Mouse (Mus musculus): ENCODE results near the gene Lypd6. TPM values are rescaled to one million over a fixed set of nuclear protein-coding genes. Genes with fewer than 3 reads are reported as not detected.

Lypd6 gene
- total and polyA plus RNA-seq, 2 experiments: 0.06 to 0.09 TPM

DNA sequence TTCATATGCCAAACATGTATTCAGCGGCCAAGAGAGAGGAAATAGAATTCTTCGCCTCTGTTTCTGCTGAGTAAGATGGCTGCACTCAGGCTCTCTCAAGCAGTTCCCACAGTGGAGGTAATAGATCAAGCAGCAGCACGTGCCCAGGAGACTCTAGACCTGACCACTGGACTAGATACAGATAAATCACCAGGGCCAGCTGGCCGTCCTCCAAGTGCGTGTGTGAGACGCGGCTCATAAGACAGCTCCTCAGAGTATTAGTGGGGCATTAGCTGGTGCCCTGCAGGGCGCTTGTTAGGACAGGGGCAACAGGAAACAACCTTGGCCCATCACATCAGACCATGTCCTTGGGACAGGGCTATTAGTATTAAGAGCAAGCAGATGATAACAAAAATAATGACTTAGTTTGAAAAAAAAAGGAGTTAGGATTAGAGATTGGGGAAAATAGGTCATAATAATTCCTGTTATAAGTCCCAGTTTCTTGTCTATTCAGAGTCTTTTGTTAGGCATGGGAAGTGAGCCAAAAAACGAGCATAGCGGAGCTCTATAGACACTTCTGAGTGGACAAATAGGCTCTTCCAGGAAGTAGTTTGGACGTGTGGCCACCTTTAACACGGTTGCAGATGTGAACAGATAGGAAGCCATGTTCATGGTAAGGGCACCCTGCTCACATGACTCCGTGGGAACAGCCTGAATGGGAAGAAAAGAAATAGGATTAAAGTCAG lies 3.5 kb downstream of the Lypd6 start:
- Histone ChIP-seq H3K27ac (replicated peaks; ENCODE audit: insufficient read depth, low read depth, low read length) (no peak overlapping the region), H3K27me3 (ENCODE audit: control insufficient read depth, insufficient read depth, low read length) (peaks cover 6% of the 10 kb centered on the region; the same call in 1 of the 2 replicates), H3K79me2 (ENCODE audit: control insufficient read depth, insufficient read depth, low read length) (no peaks in the 10 kb centered on the region), H3K4me1 (ENCODE audit: control insufficient read depth, insufficient read depth, low read length) (no peaks in the 10 kb centered on the region), H3K4me3 (ENCODE audit: insufficient read depth, low read depth, low read length) (no peak overlapping the region), H3K9ac (ENCODE audit: low read depth, low read length) (no peak overlapping the region), H3K36me3 (ENCODE audit: control insufficient read depth, insufficient read depth, low read length) (no peaks in the 10 kb centered on the region)
- WGBS: 55% methylated on average over 13 of the region's 13 CpGs
- DNase-seq (ENCODE audit: extremely low read depth, low read depth, low spot score): no peak
- TF ChIP-seq POLR2A (IDR thresholded peaks at IDR 0.05; ENCODE audit: extremely low read depth, insufficient read depth, low read length) (no peak), CTCF (IDR thresholded peaks at IDR 0.05; ENCODE audit: low read depth, low read length) (no peak)

- H3K9ac ChIP-seq (ENCODE audit: low read depth, low read length): no peak overlapping the region
- H3K27ac ChIP-seq (replicated peaks; ENCODE audit: insufficient read depth, low read depth, low read length): no peak overlapping the region
- H3K79me2 ChIP-seq (ENCODE audit: control insufficient read depth, insufficient read depth, low read length): no peaks in the 10 kb centered on the region
- DNase-seq (ENCODE audit: extremely low read depth, low read depth, low spot score): no peak
- H3K4me1 ChIP-seq (ENCODE audit: control insufficient read depth, insufficient read depth, low read length): no peaks in the 10 kb centered on the region
- no peaks in the 10 kb centered on the region for H3K36me3 ChIP-seq (ENCODE audit: control insufficient read depth, insufficient read depth, low read length)
- no peaks in the 10 kb centered on the region for H3K27me3 ChIP-seq (ENCODE audit: control insufficient read depth, insufficient read depth, low read length)
- H3K4me3 ChIP-seq (ENCODE audit: insufficient read depth, low read depth, low read length): no peak overlapping the region
- WGBS: 84% methylated on average over 4 of the region's 4 CpGs
- TF ChIP-seq POLR2A (IDR thresholded peaks at IDR 0.05; ENCODE audit: extremely low read depth, insufficient read depth, low read length) (no peak), CTCF (IDR thresholded peaks at IDR 0.05; ENCODE audit: low read depth, low read length) (no peak)
Measured at GRCm38 (mm10) chr2:50072158-50072557, 5.9 kb downstream of the Lypd6 start.

GRCm38 (mm10) chr2:50084746-50085145 lies 18.5 kb downstream of the Lypd6 start:
- 74% methylated on average over 3 of the region's 3 CpGs for WGBS
- no peak overlapping the region for H3K27ac ChIP-seq (replicated peaks; ENCODE audit: insufficient read depth, low read depth, low read length)
- H3K79me2 ChIP-seq (ENCODE audit: control insufficient read depth, insufficient read depth, low read length): no peaks in the 10 kb centered on the region
- no peaks in the 10 kb centered on the region for H3K27me3 ChIP-seq (ENCODE audit: control insufficient read depth, insufficient read depth, low read length)
- H3K4me3 ChIP-seq (ENCODE audit: insufficient read depth, low read depth, low read length): no peak overlapping the region
- no peak overlapping the region for H3K9ac ChIP-seq (ENCODE audit: low read depth, low read length)
- H3K36me3 ChIP-seq (ENCODE audit: control insufficient read depth, insufficient read depth, low read length): no peaks in the 10 kb centered on the region
- DNase-seq (ENCODE audit: extremely low read depth, low read depth, low spot score): no peak
- H3K4me1 ChIP-seq (ENCODE audit: control insufficient read depth, insufficient read depth, low read length): no peaks in the 10 kb centered on the region
- no peak for TF ChIP-seq POLR2A (IDR thresholded peaks at IDR 0.05; ENCODE audit: extremely low read depth, insufficient read depth, low read length)
- no peak for TF ChIP-seq CTCF (IDR thresholded peaks at IDR 0.05; ENCODE audit: low read depth, low read length)

GRCm38 (mm10) chr2:50087761-50088160 lies 21.5 kb downstream of the Lypd6 start:
- no peak overlapping the region for H3K9ac ChIP-seq (ENCODE audit: low read depth, low read length)
- no peaks in the 10 kb centered on the region for H3K79me2 ChIP-seq (ENCODE audit: control insufficient read depth, insufficient read depth, low read length)
- no peak for DNase-seq (ENCODE audit: extremely low read depth, low read depth, low spot score)
- no peak overlapping the region for H3K27ac ChIP-seq (replicated peaks; ENCODE audit: insufficient read depth, low read depth, low read length)
- 88% methylated on average over 3 of the region's 3 CpGs for WGBS
- no peaks in the 10 kb centered on the region for H3K4me1 ChIP-seq (ENCODE audit: control insufficient read depth, insufficient read depth, low read length)
- H3K36me3 ChIP-seq (ENCODE audit: control insufficient read depth, insufficient read depth, low read length): no peaks in the 10 kb centered on the region
- H3K27me3 ChIP-seq (ENCODE audit: control insufficient read depth, insufficient read depth, low read length): no peaks in the 10 kb centered on the region
- no peak overlapping the region for H3K4me3 ChIP-seq (ENCODE audit: insufficient read depth, low read depth, low read length)
- TF ChIP-seq POLR2A (IDR thresholded peaks at IDR 0.05; ENCODE audit: extremely low read depth, insufficient read depth, low read length): no peak
- no peak for TF ChIP-seq CTCF (IDR thresholded peaks at IDR 0.05; ENCODE audit: low read depth, low read length)

DNA sequence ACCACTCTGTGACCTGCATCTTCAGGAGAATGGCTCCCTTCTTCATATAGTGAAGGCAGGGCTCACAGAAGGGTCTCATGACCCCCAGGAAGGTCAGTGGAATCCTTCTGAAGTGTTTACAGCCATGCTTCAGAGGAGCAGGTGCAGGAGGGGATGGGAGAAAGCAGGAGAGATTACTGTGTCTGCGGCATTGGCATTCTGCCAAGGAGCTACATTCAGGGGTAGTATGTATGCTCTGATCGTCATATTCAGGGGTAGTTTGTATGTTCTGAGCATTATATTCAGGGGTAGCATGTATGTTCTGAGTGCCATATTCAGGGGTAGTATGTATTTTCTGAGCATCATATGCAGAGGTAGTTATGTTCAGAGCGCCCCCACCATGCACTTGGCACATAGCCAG lies 30.1 kb downstream of the Lypd6 start:
- no peak for TF ChIP-seq POLR2A (IDR thresholded peaks at IDR 0.05; ENCODE audit: extremely low read depth, insufficient read depth, low read length)
- WGBS: 81% methylated on average over 3 of the region's 3 CpGs
- no peak overlapping the region for H3K27ac ChIP-seq (replicated peaks; ENCODE audit: insufficient read depth, low read depth, low read length)
- no peaks in the 10 kb centered on the region for H3K4me1 ChIP-seq (ENCODE audit: control insufficient read depth, insufficient read depth, low read length)
- no peaks in the 10 kb centered on the region for H3K36me3 ChIP-seq (ENCODE audit: control insufficient read depth, insufficient read depth, low read length)
- no peaks in the 10 kb centered on the region for H3K79me2 ChIP-seq (ENCODE audit: control insufficient read depth, insufficient read depth, low read length)
- no peak overlapping the region for H3K4me3 ChIP-seq (ENCODE audit: insufficient read depth, low read depth, low read length)
- no peak for DNase-seq (ENCODE audit: extremely low read depth, low read depth, low spot score)
- H3K27me3 ChIP-seq (ENCODE audit: control insufficient read depth, insufficient read depth, low read length): no peaks in the 10 kb centered on the region
- no peak overlapping the region for H3K9ac ChIP-seq (ENCODE audit: low read depth, low read length)

- DNase-seq (ENCODE audit: extremely low read depth, low read depth, low spot score): no peak
- H3K4me3 ChIP-seq (ENCODE audit: insufficient read depth, low read depth, low read length): no peak overlapping the region
- no peak overlapping the region for H3K27ac ChIP-seq (replicated peaks; ENCODE audit: insufficient read depth, low read depth, low read length)
- H3K36me3 ChIP-seq (ENCODE audit: control insufficient read depth, insufficient read depth, low read length): no peaks in the 10 kb centered on the region
- H3K4me1 ChIP-seq (ENCODE audit: control insufficient read depth, insufficient read depth, low read length): no peaks in the 10 kb centered on the region
- no peak for TF ChIP-seq CTCF (IDR thresholded peaks at IDR 0.05; ENCODE audit: low read depth, low read length)
- TF ChIP-seq POLR2A (IDR thresholded peaks at IDR 0.05; ENCODE audit: extremely low read depth, insufficient read depth, low read length): no peak
- 45% methylated on average over 9 of the region's 9 CpGs for WGBS
- H3K9ac ChIP-seq (ENCODE audit: low read depth, low read length): no peak overlapping the region
- no peaks in the 10 kb centered on the region for H3K27me3 ChIP-seq (ENCODE audit: control insufficient read depth, insufficient read depth, low read length)
- no peaks in the 10 kb centered on the region for H3K79me2 ChIP-seq (ENCODE audit: control insufficient read depth, insufficient read depth, low read length)
Measured at GRCm38 (mm10) chr2:50100364-50101151, 34.3 kb downstream of the Lypd6 start.
